Mouse (Mus musculus) embryo, embryonic 10 days (tissue): ENCODE measurements around the gene Pusl1.
A peak's percentile ranks its signal among the peaks of the same experiment; 100 is the strongest.

Experiments
- DNase-seq: peaks from one replicate; pipeline ENCODE4 v3.0.0-alpha.2; 2015; ENCODE audit warnings: low spot score

Pusl1 gene

GRCm38 (mm10) chr4:155887674-155888073 is 3.9 kb downstream of the Pusl1 start:
- no peak for DNase-seq

DNA sequence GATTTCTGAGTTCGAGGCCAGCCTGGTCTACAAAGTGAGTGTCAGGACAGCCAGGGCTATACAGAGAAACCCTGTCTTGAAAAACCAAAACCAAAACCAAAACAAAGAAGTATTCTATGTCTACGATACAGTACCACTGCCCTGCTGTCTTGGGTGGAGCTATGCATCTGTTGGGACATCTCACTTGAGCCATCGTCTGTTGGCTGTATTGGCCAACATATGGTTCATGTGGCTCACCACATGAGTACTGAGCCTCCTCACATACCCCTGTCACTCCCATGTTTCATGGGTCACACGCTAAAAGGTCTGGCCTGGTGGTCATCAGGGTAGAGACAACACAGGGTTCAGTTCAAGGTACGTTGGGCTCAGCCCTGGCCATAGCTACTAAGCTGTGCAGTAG is 5.3 kb downstream of the Pusl1 start:
- DNase-seq: no peak

- no peak for DNase-seq
Measured at GRCm38 (mm10) chr4:155883587-155883986, 8.0 kb downstream of the Pusl1 start.

- DNase-seq: no peak
Measured at GRCm38 (mm10) chr4:155871404-155871803, 20.2 kb downstream of the Pusl1 start.

- peak; percentile 96 for DNase-seq
Measured at GRCm38 (mm10) chr4:155869317-155870033, 22.1 kb downstream of the Pusl1 start, which contains the start of the genes Cptp and Ints11. Gene Cptp (minus strand): TSS chr4:155869440. Gene Ints11 (plus strand): TSS chr4:155869546.

- DNase-seq: no peak
Measured at GRCm38 (mm10) chr4:155868614-155869298, 22.8 kb downstream of the Pusl1 start.

DNA sequence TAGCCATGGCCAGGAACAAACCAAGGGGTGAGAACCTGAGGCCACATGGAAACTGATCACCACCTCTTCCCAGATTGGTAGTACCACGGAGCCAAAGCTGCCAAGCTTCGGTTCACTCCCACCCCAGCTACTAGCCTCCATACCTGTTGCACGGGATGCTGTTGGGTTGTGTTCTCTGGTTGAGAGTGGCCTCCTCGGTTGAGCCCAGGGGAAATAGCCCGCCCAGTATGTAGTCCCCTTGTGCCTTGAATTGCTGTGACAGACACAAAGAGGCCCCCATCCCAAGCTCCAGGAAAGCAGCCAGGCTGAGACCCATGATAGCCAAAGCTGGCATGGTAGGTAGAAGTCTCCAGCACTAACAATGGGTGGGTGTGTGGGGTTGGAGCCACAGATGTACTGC is 28.6 kb downstream of the Pusl1 start, which contains the start of gene Tas1r3:
Gene Tas1r3, minus strand, starts transcription at position 362 of the 400 bp plus-strand sequence.
- no peak for DNase-seq

DNA sequence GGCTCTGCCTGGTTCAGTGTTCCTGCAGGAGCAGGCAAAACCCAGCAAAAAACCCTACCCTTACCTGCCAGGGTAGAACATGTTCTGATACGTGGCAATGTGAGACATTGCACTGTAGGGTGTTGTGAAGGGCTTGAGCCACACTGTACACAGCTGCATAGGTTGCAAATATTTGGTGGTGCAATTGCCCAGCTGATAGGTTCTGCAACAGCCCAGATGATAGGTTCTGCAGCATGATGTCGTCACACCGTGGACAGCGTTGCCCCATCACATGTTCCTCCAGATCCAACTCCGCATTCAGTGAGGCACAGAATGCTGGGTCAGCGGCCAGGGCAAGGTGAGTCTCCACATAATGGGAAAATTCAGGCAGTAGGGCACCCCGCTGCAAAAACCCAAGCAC is 29.8 kb downstream of the Pusl1 start:
- DNase-seq: no peak

GRCm38 (mm10) chr4:155859318-155859717 is 32.3 kb downstream of the Pusl1 start:
- DNase-seq: peak; percentile 90

DNA sequence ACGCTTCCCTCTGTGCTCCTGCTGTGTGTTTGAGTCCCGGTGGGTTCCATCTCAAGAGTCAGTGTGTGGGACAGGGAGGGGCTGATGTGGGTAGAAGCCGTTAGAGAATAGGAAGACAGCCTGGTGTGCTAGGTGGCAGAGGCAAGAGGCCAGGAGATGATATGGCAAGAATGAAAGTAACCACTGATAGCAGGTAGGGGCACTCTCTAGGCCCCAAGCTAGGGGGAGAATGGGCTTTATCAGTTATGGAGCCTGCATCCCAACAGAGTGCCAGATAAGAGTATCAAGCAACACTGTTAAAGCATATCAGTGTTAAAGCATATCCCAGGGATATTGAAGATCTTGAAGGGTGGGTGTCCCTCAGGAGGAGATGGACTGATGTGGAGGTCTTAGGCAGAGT is 34.7 kb downstream of the Pusl1 start:
- no peak for DNase-seq

DNA sequence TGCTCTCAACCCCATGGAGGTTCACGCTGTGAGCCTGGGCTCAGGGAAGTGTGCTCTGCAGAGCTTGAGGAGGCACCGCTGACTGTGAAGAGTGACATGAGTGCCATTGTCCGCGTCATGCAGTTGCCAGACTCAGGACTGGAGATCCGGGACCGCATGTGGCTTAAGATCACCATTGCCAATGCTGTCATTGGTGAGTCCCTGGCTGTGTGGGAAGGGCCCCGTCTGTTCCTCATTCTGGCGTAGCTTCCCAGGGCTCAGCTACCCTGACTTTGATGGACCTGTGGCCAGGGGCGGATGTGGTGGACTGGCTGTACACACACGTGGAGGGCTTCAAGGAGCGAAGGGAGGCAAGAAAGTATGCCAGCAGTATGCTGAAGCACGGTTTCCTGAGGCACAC is 35.5 kb downstream of the Pusl1 start:
- DNase-seq: no peak

DNA sequence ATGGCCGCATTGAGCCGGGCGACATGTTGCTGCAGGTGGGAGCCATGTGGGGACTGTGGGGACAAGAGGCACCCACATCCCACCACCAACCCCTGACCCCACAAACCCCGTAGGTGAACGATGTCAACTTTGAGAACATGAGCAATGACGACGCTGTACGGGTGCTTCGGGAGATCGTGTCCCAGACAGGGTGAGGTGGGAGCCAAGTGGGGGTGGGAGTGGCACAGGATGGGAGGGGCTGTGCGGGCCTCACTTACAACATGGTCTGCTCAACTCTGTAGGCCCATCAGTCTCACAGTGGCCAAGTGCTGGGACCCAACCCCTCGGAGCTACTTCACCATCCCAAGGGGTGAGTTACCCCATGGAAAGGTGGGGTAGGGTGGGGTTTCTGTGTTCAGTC is 36.6 kb downstream of the Pusl1 start:
- DNase-seq: no peak

- DNase-seq: no peak
Measured at GRCm38 (mm10) chr4:155853421-155853820, 38.2 kb downstream of the Pusl1 start.

- no peak for DNase-seq
Measured at GRCm38 (mm10) chr4:155851951-155852411, 39.6 kb downstream of the Pusl1 start.

- no peak for DNase-seq
Measured at GRCm38 (mm10) chr4:155851368-155851767, 40.2 kb downstream of the Pusl1 start.

GRCm38 (mm10) chr4:155849792-155850451 is 41.7 kb downstream of the Pusl1 start:
- no peak for DNase-seq

DNA sequence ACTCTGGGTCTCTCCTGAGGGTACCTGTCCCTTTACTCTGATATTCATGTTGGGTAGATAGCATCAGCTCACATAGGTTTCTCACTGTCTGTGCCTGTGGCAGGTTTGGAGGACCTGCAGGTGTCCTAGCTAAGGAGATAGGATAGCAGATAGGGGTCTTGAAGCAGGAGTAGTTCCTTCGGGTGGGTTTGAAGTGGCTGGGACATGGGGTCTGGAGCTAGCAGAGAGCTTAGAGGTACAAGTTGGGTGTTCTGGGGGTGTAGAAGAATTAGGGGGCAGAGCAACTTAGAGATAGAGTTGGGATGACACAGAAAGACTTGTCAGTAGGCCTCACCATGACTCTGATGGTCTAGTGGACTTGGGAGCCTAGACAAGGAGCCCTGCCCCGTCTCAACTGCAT is 42.2 kb downstream of the Pusl1 start:
- no peak for DNase-seq

DNA sequence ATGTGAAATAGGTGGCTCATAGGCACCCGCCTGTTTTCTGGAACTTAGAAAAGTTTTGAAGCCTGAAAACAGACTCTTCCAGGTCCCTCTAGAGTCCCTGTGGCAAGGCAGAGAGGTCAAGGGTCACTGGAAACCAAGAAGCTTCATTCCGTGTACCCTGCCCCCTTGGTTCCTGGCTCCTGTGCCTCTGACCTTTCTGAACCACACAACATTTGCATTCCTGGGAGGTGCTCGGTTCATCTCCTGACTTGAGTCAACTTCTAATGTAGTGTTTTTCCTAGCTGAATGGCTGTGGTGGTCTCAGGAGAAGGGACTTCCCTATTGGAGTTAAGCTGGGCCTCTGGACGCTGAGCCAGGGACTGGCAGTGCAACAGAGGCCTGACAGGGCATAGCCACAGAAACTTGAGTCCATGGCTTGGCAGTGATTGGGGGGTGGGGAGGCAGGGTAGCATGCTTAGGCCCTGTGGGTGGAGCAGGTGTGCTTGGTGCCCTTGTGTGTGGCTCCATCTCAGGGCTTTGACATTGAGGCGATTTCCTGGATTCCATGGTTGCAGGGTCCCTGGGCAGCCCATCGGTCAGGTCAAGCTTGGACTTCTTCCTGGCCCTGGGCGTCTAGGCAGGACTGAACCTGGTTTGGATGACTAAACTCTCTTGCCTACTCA is 43.0 kb downstream of the Pusl1 start:
- DNase-seq: peak; percentile 45

- peak; percentile 63 for DNase-seq
Measured at GRCm38 (mm10) chr4:155847591-155848352, 43.8 kb downstream of the Pusl1 start.

GRCm38 (mm10) chr4:155846871-155847578 is 44.6 kb downstream of the Pusl1 start, which contains the start of gene Dvl1:
Gene Dvl1 (plus strand): TSS chr4:155847402.
- DNase-seq: peak; percentile 84

DNA sequence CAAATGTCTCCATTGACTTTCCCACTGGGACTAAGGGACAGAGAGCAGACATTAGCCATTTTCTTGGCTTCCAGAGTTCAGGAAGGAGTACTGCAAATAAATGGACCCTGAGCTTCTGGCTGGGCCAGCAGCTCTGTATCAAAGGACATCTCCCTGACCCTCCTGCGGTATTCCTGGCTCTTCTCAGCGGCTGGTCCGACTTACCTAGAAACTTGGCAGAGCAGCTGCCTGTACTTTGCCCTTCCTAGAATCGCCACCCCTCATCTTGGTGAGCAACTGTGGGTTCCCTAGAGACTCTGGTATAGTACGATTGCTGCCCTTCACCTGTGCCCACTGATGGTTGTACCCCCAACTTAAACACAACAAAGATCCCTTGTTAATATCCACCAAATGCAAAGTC is 48.4 kb downstream of the Pusl1 start:
- DNase-seq: no peak
